Mouse (Mus musculus) myocyte (in vitro differentiated cells): ENCODE measurements around the gene Tmco4. TPM values are rescaled to one million over a fixed set of nuclear protein-coding genes. Genes with fewer than 3 reads are reported as not detected.

Experiments used
- H3K27me3 ChIP-seq: one replicate; pipeline ENCODE4 v1.6.1; 2011; ENCODE audit not compliant: control insufficient read depth, insufficient read depth, insufficient read length
- H3K36me3 ChIP-seq: one replicate; pipeline ENCODE4 v1.6.1; 2011; ENCODE audit not compliant: control insufficient read depth, insufficient read depth
- H3K4me2 ChIP-seq: one replicate; pipeline ENCODE4 v1.6.1; 2011; ENCODE audit warnings: low read depth, control low read depth
- H3K4me3 ChIP-seq: one replicate; pipeline ENCODE4 v1.5.1; 2011; ENCODE audit warnings: mild to moderate bottlenecking, control low read depth, moderate library complexity
- H3K79me2 ChIP-seq: one replicate; pipeline ENCODE4 v1.6.1; 2011; ENCODE audit not compliant: control insufficient read depth, insufficient read depth
- H3ac ChIP-seq: one replicate; pipeline ENCODE4 v1.6.1; 2011; ENCODE audit not compliant: control insufficient read depth, insufficient read length
- CEBPB ChIP-seq: IDR thresholded peaks from 2 replicates; pipeline ENCODE4 v1.6.1; 2011; ENCODE audit warnings: mild to moderate bottlenecking, moderate library complexity; ENCODE audit not compliant: poor library complexity, insufficient read depth, severe bottlenecking
- E2F4 ChIP-seq: IDR thresholded peaks from one replicate; pipeline ENCODE4 v1.6.1; 2011; ENCODE audit warnings: mild to moderate bottlenecking, control low read depth, moderate library complexity; ENCODE audit not compliant: insufficient read depth
- MAX ChIP-seq: IDR thresholded peaks from one replicate; pipeline ENCODE4 v1.6.1; 2011; ENCODE audit warnings: low read depth, mild to moderate bottlenecking, control low read depth
- MYOD1 ChIP-seq, 3 experiments: IDR thresholded peaks; one replicate each; pipeline ENCODE4 v1.6.1; 2011; ENCODE audit warnings: control low read depth in 2 of 3, low read depth in 2 of 3, mild to moderate bottlenecking in 2 of 3, moderate library complexity in 1 of 3; ENCODE audit not compliant: insufficient read length in 2 of 3, control insufficient read depth in 1 of 3
- MYOG ChIP-seq, 3 experiments: IDR thresholded peaks; one replicate each; pipeline ENCODE4 v1.6.1; 2011; ENCODE audit warnings: control low read depth in 2 of 3, low read depth in 2 of 3, mild to moderate bottlenecking in 2 of 3; ENCODE audit not compliant: insufficient read length in 2 of 3, control insufficient read depth in 1 of 3, insufficient read depth in 1 of 3
- POLR2A ChIP-seq: IDR thresholded peaks from one replicate; pipeline ENCODE4 v1.6.1; 2011; ENCODE audit warnings: low read depth, mild to moderate bottlenecking, control low read depth, moderate library complexity; ENCODE audit not compliant: insufficient read length
- POLR2AphosphoS2 ChIP-seq: IDR thresholded peaks from one replicate; pipeline ENCODE4 v1.6.1; 2011; ENCODE audit warnings: low read depth, control low read depth; ENCODE audit not compliant: insufficient read length
- REST ChIP-seq: IDR thresholded peaks from one replicate; pipeline ENCODE4 v1.6.1; 2011; ENCODE audit warnings: mild to moderate bottlenecking, control low read depth, moderate library complexity; ENCODE audit not compliant: insufficient read depth, insufficient read length
- SRF ChIP-seq: IDR thresholded peaks from one replicate; pipeline ENCODE4 v1.6.1; 2011; ENCODE audit warnings: low read depth; ENCODE audit not compliant: control insufficient read depth, insufficient read length
- TCF12 ChIP-seq: IDR thresholded peaks from one replicate; pipeline ENCODE4 v1.6.1; 2011; ENCODE audit warnings: mild to moderate bottlenecking, control low read depth; ENCODE audit not compliant: poor library complexity, insufficient read depth, severe bottlenecking
- TCF3 ChIP-seq: IDR thresholded peaks from one replicate; pipeline ENCODE4 v1.6.1; 2011; ENCODE audit warnings: low read depth, control low read depth; ENCODE audit not compliant: insufficient read length
- USF1 ChIP-seq: IDR thresholded peaks from one replicate; pipeline ENCODE4 v1.6.1; 2011; ENCODE audit warnings: low read depth, mild to moderate bottlenecking, control low read depth, moderate library complexity
- polyA plus RNA-seq: library from polyadenylated mRNA; unstranded; fragments of >200 nt; fragmentation: generic; extraction: Trizol; gene quantifications from one replicate; pipeline ENCODE4 v1.2.1, GENCODE M21; 2012; ENCODE audit warnings: missing spikeins

Tmco4 gene
- polyA plus RNA-seq, 1 experiment, result 3.8 TPM

- Histone ChIP-seq H3K4me3 (no peak within 1 kb of the TSS), H3K27me3 (peaks cover 36% of the 10 kb centered on the region), H3K79me2 (no peaks in the 10 kb centered on the region), H3K36me3 (no peaks in the 10 kb centered on the region), H3ac (no peak within 1 kb of the TSS), H3K4me2 (no peak within 1 kb of the TSS)
- TF ChIP-seq TCF3, result no peak
- TF ChIP-seq MYOG (IDR thresholded peaks at IDR 0.05; ENCODE audit: control insufficient read depth in 1 of 3, insufficient read depth in 1 of 3, insufficient read length in 2 of 3, low read depth in 2 of 3), result no peak
- no peak for TF ChIP-seq MAX
- TF ChIP-seq POLR2AphosphoS2, result no peak
- TF ChIP-seq E2F4, result no peak
- no peak for TF ChIP-seq REST
- no peak for TF ChIP-seq POLR2A
- no peak for TF ChIP-seq MYOD1 (IDR thresholded peaks at IDR 0.05; ENCODE audit: control insufficient read depth in 1 of 3, insufficient read length in 2 of 3, low read depth in 2 of 3)
- TF ChIP-seq CEBPB, result no peak
- no peak for TF ChIP-seq USF1
- no peak for TF ChIP-seq TCF12
- TF ChIP-seq SRF, result no peak
Measured at GRCm38 (mm10) chr4:139075041-139075711, 102.5 kb downstream of the Tmco4 start, which contains the start of gene Htr6. Gene Htr6, minus strand, starts transcription at chr4:139075570.

GRCm38 (mm10) chr4:139075915-139076314 lies 103.2 kb downstream of the Tmco4 start:
- Histone ChIP-seq H3K4me2 (no peak overlapping the region), H3K27me3 (peaks cover 36% of the 10 kb centered on the region)

GRCm38 (mm10) chr4:139078313-139078712 lies 105.6 kb downstream of the Tmco4 start:
- Histone ChIP-seq H3K4me3 (no peak overlapping the region), H3K36me3 (no peaks in the 10 kb centered on the region), H3K79me2 (no peaks in the 10 kb centered on the region), H3K4me2 (no peak overlapping the region), H3ac (no peak overlapping the region), H3K27me3 (peaks cover 29% of the 10 kb centered on the region)
- no peak for TF ChIP-seq MYOD1 (IDR thresholded peaks at IDR 0.05; ENCODE audit: control insufficient read depth in 1 of 3, insufficient read length in 2 of 3, low read depth in 2 of 3)
- no peak for TF ChIP-seq MAX
- no peak for TF ChIP-seq MYOG (IDR thresholded peaks at IDR 0.05; ENCODE audit: control insufficient read depth in 1 of 3, insufficient read depth in 1 of 3, insufficient read length in 2 of 3, low read depth in 2 of 3)
- TF ChIP-seq REST, result no peak
- TF ChIP-seq E2F4, result no peak
- no peak for TF ChIP-seq USF1
- no peak for TF ChIP-seq CEBPB
- TF ChIP-seq TCF3, result no peak
- TF ChIP-seq TCF12, result no peak
- no peak for TF ChIP-seq POLR2AphosphoS2
- TF ChIP-seq POLR2A, result no peak
- no peak for TF ChIP-seq SRF

More at GRCm38 (mm10) chr4:139075915-139076314, 103.2 kb downstream of the Tmco4 start:
- H3K4me3 ChIP-seq, result no peak overlapping the region
- H3K79me2 ChIP-seq, result no peaks in the 10 kb centered on the region
- no peaks in the 10 kb centered on the region for H3K36me3 ChIP-seq
- H3ac ChIP-seq, result no peak overlapping the region
- no peak for TF ChIP-seq USF1
- TF ChIP-seq SRF, result no peak
- no peak for TF ChIP-seq E2F4
- no peak for TF ChIP-seq TCF3
- no peak for TF ChIP-seq CEBPB
- TF ChIP-seq MYOD1 (IDR thresholded peaks at IDR 0.05; ENCODE audit: control insufficient read depth in 1 of 3, insufficient read length in 2 of 3, low read depth in 2 of 3), result no peak
- TF ChIP-seq MYOG (IDR thresholded peaks at IDR 0.05; ENCODE audit: control insufficient read depth in 1 of 3, insufficient read depth in 1 of 3, insufficient read length in 2 of 3, low read depth in 2 of 3), result no peak
- TF ChIP-seq POLR2AphosphoS2, result no peak
- no peak for TF ChIP-seq POLR2A

- Histone ChIP-seq H3K36me3 (no peaks in the 10 kb centered on the region), H3K4me3 (no peak overlapping the region), H3K79me2 (no peaks in the 10 kb centered on the region), H3K4me2 (no peak overlapping the region), H3K27me3 (peaks cover 25% of the 10 kb centered on the region), H3ac (no peak overlapping the region)
- no peak for TF ChIP-seq POLR2AphosphoS2
- TF ChIP-seq REST, result no peak
- TF ChIP-seq SRF, result no peak
- no peak for TF ChIP-seq TCF12
- no peak for TF ChIP-seq MAX
- TF ChIP-seq E2F4, result no peak
- no peak for TF ChIP-seq USF1
- TF ChIP-seq POLR2A, result no peak
- no peak for TF ChIP-seq MYOG (IDR thresholded peaks at IDR 0.05; ENCODE audit: control insufficient read depth in 1 of 3, insufficient read depth in 1 of 3, insufficient read length in 2 of 3, low read depth in 2 of 3)
- no peak for TF ChIP-seq MYOD1 (IDR thresholded peaks at IDR 0.05; ENCODE audit: control insufficient read depth in 1 of 3, insufficient read length in 2 of 3, low read depth in 2 of 3)
- no peak for TF ChIP-seq TCF3
- no peak for TF ChIP-seq CEBPB
Measured at GRCm38 (mm10) chr4:139078726-139079125, 106.0 kb downstream of the Tmco4 start.
